Mouse (Mus musculus): ENCODE data around the gene Nol4l.

DNA sequence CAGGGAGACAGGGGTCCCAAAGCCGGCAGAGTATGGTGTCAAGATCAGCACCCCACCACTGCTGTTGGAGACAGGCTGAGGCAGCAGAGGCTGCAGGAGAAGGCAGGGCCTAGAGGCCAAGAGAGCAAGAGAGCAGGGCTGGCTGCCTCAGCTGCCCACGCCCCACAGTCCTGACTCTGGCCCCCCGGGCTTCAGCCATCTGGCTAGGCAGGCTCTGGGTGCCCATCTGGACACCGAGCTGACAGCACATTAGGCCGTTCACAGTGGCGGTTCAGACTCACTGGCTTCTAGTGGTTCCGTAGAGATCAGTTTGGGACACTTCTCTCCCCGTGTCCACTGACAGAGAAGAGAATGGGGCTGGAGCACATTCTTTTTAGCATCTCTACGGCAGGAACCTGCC lies 26.4 kb upstream of the Nol4l start:
- TF ChIP-seq GATA1 (IDR thresholded peaks at IDR 0.05; ENCODE audit: low read depth, low read length) (no peak), TCF12 (IDR thresholded peaks at IDR 0.05; ENCODE audit: low read depth, low read length) (no peak), EP300 (IDR thresholded peaks at IDR 0.05; ENCODE audit: low read depth in 1 of 2, low read length in 2 of 2) (no peak), POLR2A (IDR thresholded peaks at IDR 0.05; ENCODE audit: control insufficient read depth in 1 of 2, insufficient read depth in 1 of 2, low read depth in 1 of 2, low read length in 2 of 2, poor library complexity in 1 of 2) (no peak), MAFK (IDR thresholded peaks at IDR 0.05; ENCODE audit: borderline replicate concordance, low read depth, low read length) (no peak), POLR2AphosphoS5 (IDR thresholded peaks at IDR 0.05; ENCODE audit: borderline replicate concordance, low read depth, low read length) (no peak), CTCF (IDR thresholded peaks at IDR 0.05 in 2 of 3, conservative IDR thresholded peaks at IDR 0.05 in 1 of 3; ENCODE audit: control insufficient read depth in 1 of 3, insufficient read depth in 1 of 3, low read depth in 2 of 3, low read length in 3 of 3, poor library complexity in 1 of 3, severe bottlenecking in 1 of 3) (no peak), MAX (IDR thresholded peaks at IDR 0.05; ENCODE audit: low read length) (no peak)

All from MEL (cell line).